Mouse (Mus musculus) inflammation-experienced regulatory T-cells (primary cell): Measurements from ENCODE around the gene 9130230L23Rik. TPM values are rescaled to one million over a fixed set of nuclear protein-coding genes. Genes with fewer than 3 reads are reported as not detected.

ENCODE experiments used
- polyA plus RNA-seq, 2 experiments: library from polyadenylated mRNA; unstranded; fragments of 100-300 nt; shearing (Covaris generic); gene quantifications; one replicate each; pipeline ENCODE4 v1.2.1; 2017

9130230L23Rik gene
- polyA plus RNA-seq, result 1 to 10 TPM in 1 of 2 experiments, under 1 TPM in 1; 0.74 to 7.7 TPM

GRCm38 (mm10) chr5:66004134-66004925, at the start of gene 9130230L23Rik:
Gene 9130230L23Rik, minus strand, starts transcription at chr5:66004285.

DNA sequence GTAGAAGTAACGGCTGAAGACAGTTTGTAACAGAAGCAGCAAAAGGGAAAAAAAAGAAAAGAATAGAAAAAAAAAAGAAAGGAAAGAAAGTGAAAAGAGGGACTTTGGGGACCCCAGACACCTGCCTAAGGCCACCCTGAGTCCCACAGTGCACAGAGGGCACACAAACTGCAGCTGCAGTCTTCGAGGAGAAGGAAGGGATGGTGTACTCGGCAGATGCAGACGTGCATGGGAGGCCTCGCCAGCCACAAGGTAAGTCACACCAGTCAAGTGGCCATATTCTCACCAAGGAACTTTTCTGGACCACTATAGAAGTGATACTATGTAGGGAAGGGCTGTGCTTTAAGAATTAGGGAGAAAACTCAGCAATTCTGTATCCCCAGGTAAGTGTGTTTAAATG, 69.3 kb downstream of the 9130230L23Rik start, which contains the start of gene Chrna9:
TSS of gene Chrna9 (plus strand) at position 139 of the 400 bp plus-strand sequence.

Other genes starting within 250 kb of the 9130230L23Rik start
- 10 to 100 TPM in 1 of 2 experiments, 1 to 10 TPM in 1; 8.8 to 13.1 TPM for gene N4bp2, start 240.8 kb downstream of the 9130230L23Rik start, polyA plus RNA-seq
- gene Rhoh, start 143.1 kb downstream of the 9130230L23Rik start, polyA plus RNA-seq, result 100 to 1,000 TPM; 218 to 460 TPM
- gene Chrna9, start 69.4 kb downstream of the 9130230L23Rik start, polyA plus RNA-seq, result 1 to 10 TPM; 1.1 to 2.6 TPM
- gene Rbm47, start 168.8 kb upstream of the 9130230L23Rik start, polyA plus RNA-seq, result 1 to 10 TPM in 1 of 2 experiments, under 1 TPM in 1; 0.92 to 2.7 TPM